ENCODE assay signal across 13 mouse cellular contexts in genomic region chr3:148004006-148004405, GRCm38 (mm10).
A peak's percentile ranks its signal among the peaks of the same experiment; 100 is the strongest.
DNase-seq lines count a peak whose midpoint lies in the region; ATAC-seq and TF ChIP-seq lines count a peak whose summit lies in the region.
"Had no signal": no experiment of that assay in that cellular context is flagged by ENCODE, and none has a peak within 500 bp of the region (broad histone marks: within the 10 kb centered on the region; RNA-seq: fewer than 3 reads in every experiment).

No protein-coding gene starts in this region.

- H3K4me1 ChIP-seq in E14TG2a.4 (replicated peaks; ENCODE audit: low read depth, low read length), result no peaks in the 10 kb centered on the region
- H3K4me1 ChIP-seq: liver, embryonic 15.5 days had no signal

- intact Hi-C loops in left cerebral cortex, adult 2 months (cut with DNase I), result loop anchor here (10.0 kb wide), 1 partner anchor 1009 kb away; no protein-coding TSS in a partner anchor
- intact Hi-C loops in left cerebral cortex, postnatal 36 days (cut with DNase I), result no loop called here

- TF ChIP-seq CTCF in left cerebral cortex, adult 2 months (IDR thresholded peaks at IDR 0.05), result peak; percentile 41
- TF ChIP-seq CTCF in E14TG2a.4 (conservative IDR thresholded peaks at IDR 0.05; ENCODE audit: low read length) (peak; percentile 71), Patski (IDR thresholded peaks at IDR 0.05) (peak; percentile 82)

- no peak overlapping the region for H3K4me3 ChIP-seq in left cerebral cortex, adult 2 months
- no peak overlapping the region for H3K4me3 ChIP-seq in E14TG2a.4 (replicated peaks; ENCODE audit: low read length)
- H3K4me3 ChIP-seq: embryonic facial prominence, embryonic 13.5 days; heart, embryonic 13.5 days; liver, embryonic 15.5 days had no signal

- CTCF ChIA-PET in Patski (lab: Charles Lee), result interaction anchor here (0.6 to 1.0 kb wide), 5 partner anchors 8 to 1064 kb away, joined by 3 to 4 read pairs (median 3); no protein-coding TSS in a partner anchor

- no peak for DNase-seq in left cerebral cortex, adult 2 months (ENCODE audit: extremely low spot score in 1 of 2, low spot score in 2 of 2)
- DNase-seq in left cerebral cortex, postnatal 36 days (ENCODE audit: low spot score in 2 of 2), result no peak
- DNase-seq in Patski (ENCODE audit: low read depth, low spot score), result no peak
- DNase-seq in neural tube, embryonic 10.5 days (ENCODE audit: extremely low spot score, low spot score), result no peak
- DNase-seq: midbrain, embryonic 14.5 days; spleen, adult 18-20 months; thymus, adult 2 months had no signal

- no peaks in the 10 kb centered on the region for H3K36me3 ChIP-seq in E14TG2a.4 (ENCODE audit: insufficient read depth, low read length)
- H3K36me3 ChIP-seq: embryonic facial prominence, embryonic 13.5 days; heart, embryonic 13.5 days; liver, embryonic 15.5 days had no signal

- POLR2A ChIA-PET in Patski (lab: Charles Lee), result interaction anchor here (1.1 kb wide), 1 partner anchor 70 kb away, joined by 3 read pairs; no protein-coding TSS in a partner anchor

- peaks cover 9% of the 10 kb centered on the region; the same call in 1 of the 2 replicates for H3K9me3 ChIP-seq in E14TG2a.4 (ENCODE audit: low read length)
- H3K9me3 ChIP-seq: embryonic facial prominence, embryonic 13.5 days; heart, embryonic 13.5 days; liver, embryonic 15.5 days had no signal

- no peak overlapping the region for H3K27ac ChIP-seq in left cerebral cortex, adult 2 months
- H3K27ac ChIP-seq: embryonic facial prominence, embryonic 13.5 days; heart, embryonic 13.5 days; liver, embryonic 15.5 days had no signal

- in situ Hi-C loops in Patski (cut with MboI; ENCODE audit: low pct_unique_long_range_greater_than_20kb), result loop anchor here (10.0 kb wide), 2 partner anchors 809 to 981 kb away; no protein-coding TSS in a partner anchor

- peak; percentile 39 for ATAC-seq in Patski
- peak; percentile 52 to 60; a peak in 1 of 4 replicates for ATAC-seq in hematopoietic stem cell, adult 5-6 weeks (replicated peaks in 1 of 2; ENCODE audit: insufficient read depth in 1 of 2, low FRiP score in 2 of 2, low TSS enrichment in 1 of 2, low read depth in 1 of 2, poor library complexity in 2 of 2, severe bottlenecking in 2 of 2)
- ATAC-seq in inflammation-experienced regulatory T-cells, adult 6 months, result no peak

- H3K27me3 ChIP-seq in E14TG2a.4 (ENCODE audit: insufficient read depth, low read length) (no peaks in the 10 kb centered on the region), Patski (no peaks in the 10 kb centered on the region)
- H3K27me3 ChIP-seq: embryonic facial prominence, embryonic 13.5 days; heart, embryonic 13.5 days; liver, embryonic 15.5 days had no signal
